Mouse (Mus musculus) adrenal gland, postnatal 10 days (tissue): Measurements from ENCODE around the gene N4bp1. TPM values are rescaled to one million over a fixed set of nuclear protein-coding genes. Genes with fewer than 3 reads are reported as not detected.
A peak's percentile ranks its signal among the peaks of the same experiment; 100 is the strongest.

Experiments
- DNase-seq: peaks from one replicate; pipeline ENCODE4 v3.0.0; 2021; ENCODE audit warnings: mixed read lengths
- total RNA-seq, 2 experiments: library from RNA; stranded (reverse); gene quantifications; 2 replicates each; pipeline ENCODE4 v1.2.3; 2021

The N4bp1 gene
- total RNA-seq, 2 experiments from 2014 or later, result 24.2 to 30.1 TPM

DNA sequence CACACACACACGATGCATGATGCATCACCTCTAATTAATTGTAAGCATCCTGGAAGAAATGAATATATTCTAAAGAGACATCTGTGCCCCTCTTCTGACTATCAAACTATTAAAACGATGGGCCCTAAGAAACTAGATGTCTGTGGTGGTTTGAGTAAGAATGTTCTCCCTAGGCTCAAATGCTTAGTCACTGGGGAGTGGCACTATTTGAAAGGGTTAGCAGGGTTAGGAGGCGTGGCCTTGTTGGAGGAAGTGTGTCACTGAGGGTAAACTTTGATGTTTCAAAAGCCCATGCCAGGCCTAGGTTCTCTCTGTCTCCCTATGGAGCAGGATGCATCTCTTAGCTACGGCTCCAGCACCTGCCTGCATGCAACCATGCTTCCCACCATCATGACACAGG lies 10.3 kb upstream of the N4bp1 start:
- DNase-seq, result no peak

DNA sequence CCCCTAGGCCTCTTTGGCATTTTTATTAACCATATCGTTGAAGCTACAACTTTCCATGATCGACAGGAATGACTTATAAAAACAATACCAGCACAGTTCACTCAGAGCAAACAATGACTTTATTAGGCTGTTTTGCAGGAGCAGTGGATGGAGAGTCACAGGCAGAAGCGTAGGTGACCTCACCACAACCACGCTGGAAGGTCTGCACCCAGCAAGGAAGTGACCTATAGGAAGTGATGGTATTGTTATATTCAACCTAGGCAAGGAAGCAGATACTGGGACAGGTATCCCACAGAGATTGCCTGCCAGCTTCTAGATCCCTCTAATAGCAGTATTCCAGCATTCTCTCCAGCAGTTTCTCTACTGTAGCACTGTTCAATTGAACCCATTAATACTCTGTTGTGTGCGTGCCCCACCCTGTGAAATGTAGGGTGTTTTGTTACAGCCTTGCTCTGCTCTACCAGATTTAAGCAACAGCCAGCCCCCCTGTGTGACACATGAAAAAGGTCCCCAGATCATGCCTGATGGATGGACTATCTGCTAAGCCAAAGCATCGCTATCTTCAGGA lies 9.2 kb upstream of the N4bp1 start:
- DNase-seq, result no peak

DNA sequence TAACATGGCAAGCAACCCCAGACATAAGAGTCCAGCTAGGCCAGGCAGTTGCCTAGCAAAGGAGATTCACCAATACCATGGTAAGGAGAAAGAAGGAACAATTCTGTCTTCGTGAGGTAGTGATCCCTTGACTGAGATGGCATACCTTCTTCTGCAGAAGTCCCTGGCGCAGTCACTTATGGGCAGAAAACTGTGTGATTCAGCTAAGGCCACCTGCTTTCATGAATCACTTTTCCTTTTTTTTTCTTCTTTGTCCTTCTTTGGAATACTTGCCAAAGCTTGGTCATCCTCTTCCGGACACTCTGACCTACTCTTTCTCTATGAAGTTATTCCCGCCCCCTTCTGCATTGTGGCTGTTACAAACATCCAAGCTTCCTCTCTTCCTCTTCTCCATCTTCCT lies 8.5 kb upstream of the N4bp1 start:
- no peak for DNase-seq

DNA sequence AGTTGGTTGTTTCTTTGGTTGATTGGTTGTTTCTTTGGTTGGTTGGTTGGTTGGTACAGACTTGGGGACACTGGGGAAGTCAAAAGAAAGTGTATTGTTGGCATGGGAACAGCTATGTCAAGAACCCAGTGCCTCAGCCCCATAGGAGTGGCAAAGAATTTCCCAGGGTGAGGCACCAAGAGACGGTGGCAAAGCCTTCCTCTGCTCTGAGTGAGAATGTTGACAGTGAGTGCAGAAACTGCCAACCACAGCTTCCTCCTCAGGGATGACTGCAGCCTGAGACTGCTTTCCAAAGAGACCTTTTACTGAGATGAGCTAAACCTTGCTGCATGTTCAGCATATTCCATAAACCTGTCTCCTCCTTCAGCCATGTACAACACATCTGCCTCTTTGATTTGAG lies 6.5 kb upstream of the N4bp1 start:
- no peak for DNase-seq

DNA sequence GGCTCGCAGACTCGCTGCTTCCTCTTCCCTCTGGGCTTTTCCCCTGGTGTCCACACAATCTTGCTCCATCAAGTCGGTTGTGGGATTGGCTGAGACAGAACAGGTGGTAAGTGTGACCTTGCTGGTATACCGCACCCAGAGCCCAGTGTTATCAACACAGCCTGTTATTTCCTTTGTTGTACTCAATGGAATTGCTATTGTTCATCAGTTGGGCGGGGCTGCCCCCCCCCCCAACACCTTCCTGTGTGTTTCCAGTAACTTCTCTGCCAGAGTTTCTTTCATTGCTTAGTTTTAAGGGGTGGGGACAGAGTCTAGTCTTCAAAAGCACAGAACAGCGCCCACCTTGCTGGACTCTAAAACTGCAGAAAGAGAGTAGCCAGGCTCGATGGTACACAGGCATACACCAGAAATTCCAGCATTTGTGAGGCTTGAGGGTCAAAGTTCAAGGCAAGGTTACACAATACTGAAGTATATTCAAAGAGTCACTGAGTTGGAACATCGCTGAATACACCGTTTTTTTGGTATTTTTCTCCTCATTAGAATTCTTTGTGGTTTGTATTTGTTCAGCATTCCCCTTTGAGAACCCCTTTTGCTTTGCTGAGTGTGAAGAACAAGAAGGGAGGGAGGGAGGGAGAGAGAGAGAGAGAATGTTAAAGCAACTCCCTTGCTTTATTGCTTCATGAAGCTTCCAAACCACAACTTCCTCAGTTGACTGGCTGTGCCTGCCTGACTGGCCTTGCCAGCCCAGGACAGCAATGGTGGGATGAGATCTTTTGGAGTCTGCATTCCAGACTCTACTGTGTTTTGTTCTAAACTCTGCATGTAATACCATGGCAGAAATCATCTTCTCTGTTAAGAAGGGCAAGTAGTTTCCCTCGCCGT lies 3.2 kb upstream of the N4bp1 start:
- peak; percentile 28 for DNase-seq

DNA sequence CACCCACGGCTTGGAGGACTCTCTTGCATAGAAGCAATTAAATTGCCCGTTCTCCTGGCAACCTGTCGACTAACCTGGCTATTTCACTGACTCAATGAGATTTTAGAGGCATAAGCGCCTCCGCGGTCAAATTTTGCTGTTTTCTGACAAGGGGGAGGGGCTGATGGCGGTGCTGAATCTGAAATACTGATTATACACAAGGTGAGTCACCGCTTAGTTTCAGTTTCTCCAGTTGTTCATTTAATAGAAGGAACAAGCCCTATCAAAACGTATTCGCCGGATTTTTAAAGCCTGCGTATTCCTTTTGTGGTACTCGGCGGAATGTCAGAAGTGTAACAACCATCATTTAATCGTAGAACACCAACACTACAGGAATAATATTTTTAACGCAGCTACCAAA lies 991 bp downstream of the N4bp1 start:
- DNase-seq, result peak; percentile 42

DNA sequence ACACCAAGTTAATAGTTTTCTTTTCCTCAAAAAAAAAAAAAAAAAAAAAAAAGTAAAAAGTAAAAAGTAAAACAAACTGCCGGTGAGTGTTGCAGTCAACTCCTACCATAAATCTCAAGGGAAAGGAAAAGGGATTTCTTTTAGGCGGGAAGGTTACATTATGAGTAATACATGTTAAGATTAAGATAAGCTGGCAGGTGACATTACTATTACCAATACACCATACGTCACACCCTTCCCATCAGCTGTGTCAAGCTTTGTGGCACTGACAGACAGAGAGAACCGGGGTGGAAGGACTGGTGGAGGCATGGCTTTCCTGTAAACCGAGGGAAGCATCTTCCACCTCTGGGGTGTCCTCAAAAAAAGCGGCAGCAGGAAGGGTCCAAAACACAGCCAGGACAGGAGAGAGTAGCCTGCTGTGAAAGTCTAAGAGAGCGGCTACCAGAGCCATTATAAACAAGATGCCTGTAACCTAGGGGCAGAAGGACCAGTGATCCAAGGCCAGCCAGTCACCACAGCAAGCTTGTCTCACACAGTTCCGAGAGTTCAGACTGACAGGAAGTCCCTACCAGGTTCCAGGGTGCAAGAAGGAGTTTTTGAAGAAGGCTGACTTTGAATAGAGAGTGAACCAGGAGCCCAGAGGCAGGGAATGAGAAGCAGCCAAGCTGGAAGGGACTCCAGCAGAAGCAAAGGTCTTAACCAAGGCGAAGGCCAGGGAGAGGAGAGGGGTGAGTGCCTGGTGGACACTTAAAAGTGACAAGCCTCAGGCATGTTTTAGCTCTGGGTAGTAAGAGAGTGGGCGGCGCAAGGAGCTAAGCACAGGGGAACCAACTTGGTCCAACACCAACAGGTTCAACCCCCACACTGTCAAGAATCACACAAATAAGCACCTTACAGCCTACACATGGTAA lies 2.2 kb downstream of the N4bp1 start:
- DNase-seq, result no peak

DNA sequence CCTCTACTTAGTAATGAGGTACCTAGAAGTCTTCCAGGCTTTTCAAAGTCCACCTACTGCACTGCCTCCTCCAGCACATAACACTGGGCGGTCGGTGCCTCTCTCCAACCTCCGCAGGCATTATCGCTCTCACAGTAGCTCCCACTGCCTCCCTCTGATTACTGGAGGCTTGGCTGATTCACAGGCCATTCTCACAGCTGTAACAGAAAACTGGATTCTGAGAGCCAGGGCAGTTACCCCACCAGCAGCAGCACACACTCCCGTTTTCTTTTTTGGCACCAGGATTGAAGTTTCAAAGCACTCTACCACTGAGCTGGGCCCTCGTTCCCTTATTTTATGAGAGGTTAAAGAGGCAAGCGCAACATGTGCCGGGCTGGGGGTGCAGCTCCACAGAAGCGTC lies 3.1 kb downstream of the N4bp1 start:
- peak; percentile 37 for DNase-seq

DNA sequence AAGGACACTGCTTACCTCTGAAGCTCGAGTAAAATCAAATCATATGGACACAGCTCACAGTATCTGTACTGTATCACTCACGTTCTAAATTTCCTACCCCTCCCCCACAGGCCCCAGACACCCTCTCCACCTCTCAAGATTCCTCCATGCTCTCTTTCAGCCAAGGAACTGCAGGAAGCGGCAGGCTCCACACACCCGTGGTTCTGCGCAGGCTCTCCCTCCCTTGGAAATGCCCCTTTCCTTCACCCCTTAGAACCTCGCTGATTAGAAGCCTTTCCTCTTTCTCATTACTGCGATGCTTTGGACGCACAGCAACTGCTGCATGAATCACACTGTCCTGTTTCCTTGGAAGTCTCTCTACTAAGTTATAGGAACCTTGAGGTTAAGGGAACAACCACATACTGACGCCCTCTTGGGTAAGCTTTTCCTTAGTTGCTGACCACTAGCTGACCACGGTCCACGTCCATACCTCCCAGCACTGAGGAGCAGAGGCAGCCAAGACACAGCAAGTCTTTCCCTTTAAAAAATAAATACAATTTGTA lies 3.9 kb downstream of the N4bp1 start:
- peak; percentile 34 for DNase-seq

DNA sequence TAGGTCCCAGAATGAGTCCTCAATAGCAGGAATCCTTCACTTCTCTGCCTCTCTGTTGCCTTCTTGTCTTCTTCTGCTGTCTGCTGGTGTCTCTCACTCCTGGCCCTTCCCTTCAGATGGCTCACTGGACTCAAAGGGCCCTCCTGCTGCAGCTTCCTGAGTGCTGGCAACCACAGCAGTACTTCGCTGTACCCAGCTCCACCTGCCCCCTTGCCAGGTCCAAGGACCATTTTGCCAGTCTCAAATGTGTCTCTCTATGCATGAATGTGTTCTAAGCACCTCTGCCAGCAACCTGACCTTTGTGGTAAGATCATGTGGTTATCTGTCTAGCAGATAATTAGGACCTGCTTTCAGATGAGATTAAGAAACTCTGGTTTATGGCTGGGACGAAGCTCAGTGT lies 8.2 kb downstream of the N4bp1 start:
- no peak for DNase-seq

DNA sequence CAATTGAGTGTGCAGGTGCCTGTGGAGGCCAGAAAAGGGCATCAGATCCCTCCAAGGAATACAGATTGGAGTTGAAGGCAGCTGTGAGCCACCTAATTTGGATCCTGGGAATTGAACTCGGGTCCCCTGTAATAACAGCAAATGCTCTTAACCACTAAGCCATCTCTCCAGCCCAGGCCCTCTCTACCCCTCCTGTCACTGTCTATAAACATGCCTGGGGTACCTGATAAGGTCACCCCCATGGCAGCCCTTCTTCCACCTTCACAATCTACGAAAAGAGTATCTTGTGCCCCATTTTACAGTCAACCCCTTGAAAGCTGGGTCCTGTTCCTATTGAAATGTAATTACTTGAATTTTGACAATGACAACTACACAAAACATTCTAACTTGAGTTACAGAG lies 11.0 kb downstream of the N4bp1 start:
- DNase-seq, result no peak

DNA sequence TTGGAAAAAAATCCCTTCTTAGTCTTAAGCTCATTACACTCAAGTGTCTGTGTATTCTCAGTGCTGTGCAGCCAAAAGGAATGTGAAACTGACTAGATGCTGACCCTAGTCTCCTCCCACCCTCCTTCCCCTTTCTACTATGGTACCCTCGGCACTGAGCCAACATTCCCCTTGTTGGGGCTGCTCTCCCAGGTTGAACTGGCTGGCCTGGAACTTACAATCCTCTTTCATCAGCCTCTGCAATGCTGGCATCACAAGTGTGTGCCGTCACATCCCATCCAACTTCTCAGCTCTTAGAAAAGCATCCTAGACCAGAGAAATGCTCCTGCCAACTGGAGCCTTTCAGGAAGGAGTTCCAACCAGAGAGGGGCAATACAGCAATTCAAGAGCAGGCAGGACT lies 11.9 kb downstream of the N4bp1 start:
- no peak for DNase-seq

DNA sequence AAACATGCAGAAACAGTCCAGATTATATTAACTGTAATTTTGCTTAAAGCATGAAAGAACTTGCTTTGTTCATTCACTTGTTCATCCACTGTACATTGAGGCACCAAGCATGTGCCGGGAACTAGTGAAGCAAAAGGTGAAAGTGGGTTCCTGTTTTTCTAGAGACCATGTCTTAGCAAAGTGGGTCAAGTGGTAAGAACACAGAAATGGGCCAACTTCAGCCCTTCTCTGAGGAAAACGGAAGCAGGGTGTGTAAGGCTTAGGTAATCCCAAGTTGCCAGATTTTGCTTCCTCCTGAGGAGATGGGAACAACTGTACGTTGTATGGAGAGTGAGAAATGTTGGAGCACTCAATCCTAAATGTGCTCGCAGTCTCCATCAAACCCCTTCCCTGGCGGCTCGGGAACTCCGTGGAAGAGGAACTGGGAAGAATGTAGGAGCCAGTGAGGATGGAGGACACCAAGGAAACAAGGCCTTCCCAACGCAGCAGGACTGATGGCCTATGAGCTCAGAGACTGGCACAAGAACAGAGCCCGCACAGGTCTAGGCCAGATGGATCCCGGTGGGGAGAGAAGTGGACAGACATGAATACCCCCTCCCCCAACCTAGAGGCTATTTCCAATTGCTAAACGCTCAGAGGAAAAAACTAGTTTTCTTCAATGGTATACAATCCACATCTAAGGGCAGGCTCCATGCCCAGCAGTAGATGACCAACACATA lies 12.8 kb downstream of the N4bp1 start:
- DNase-seq, result no peak

DNA sequence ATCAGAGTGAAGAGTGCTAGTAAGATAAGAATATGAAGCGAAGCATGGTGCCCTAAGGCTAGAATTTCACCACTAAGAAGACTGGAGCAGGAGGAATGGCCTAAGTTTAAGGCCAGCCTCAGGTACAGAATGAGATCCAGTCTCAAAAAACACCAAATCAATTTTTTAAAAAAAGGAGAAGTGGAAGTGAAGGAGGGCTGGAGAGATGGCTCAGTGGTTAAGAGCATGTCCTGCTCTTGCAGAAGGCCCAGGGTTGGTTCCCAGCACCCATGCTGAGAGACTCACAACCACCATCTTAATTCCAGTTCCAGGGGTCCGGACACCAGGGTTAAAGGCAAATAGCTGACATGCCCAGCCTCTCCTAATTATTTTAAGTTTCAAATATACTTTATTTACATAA lies 13.6 kb downstream of the N4bp1 start:
- no peak for DNase-seq

DNA sequence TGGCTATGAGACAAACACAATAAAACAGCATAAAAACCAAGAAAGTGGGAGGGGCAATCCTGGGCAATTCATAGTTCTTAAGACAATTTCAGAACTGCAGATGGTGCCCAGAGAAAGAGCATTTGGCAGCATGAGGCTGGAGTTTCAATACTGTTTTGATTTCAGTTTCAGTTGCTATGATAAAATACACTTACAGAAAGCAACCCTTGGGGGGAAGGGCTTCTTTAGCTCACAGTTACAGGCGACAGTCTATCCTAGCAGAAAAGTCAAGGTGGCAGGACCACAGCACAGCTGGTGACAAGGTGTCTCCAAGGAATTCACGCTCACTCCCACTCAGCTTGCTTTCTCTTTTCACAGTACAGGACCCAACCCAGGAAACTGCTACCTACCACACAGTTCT lies 14.3 kb downstream of the N4bp1 start:
- no peak for DNase-seq

DNA sequence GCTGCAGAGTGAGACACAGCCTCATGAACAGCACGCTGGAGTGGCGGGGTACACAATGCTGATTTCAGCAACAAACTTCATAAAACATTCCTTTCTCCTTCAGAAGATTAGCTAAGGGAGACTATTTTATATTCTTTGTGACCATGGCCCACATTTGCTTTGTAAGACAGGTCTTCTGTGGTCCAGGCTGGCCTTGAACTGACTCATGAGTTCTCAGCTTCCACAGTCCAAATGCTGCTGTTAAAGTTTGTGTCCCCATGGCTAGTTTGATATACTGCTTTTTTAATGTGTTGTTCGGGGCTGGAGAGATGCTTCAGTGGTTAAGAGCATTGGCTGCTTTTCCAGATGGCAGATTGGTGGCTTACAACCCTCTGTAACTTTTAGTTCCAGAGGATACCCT lies 17.0 kb downstream of the N4bp1 start:
- DNase-seq, result no peak

DNA sequence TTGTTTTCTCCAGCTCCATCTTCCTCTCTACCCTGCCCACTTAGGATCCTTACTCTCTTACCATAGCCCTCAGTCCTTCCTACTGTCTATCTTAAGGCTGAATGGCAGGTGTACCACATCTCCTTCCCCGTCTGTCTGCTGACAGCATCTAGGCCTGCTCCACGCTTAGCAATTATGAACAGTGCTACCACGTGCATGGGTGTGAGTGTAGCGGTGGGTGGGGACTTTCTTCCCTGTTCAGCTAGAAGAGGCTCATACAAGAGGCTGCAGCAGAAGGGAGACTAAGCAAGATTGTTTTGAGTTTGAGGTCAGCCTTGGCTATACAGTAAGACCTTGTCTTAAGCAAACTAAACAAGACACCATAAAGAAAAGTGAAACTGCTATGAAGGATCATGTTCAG lies 20.3 kb downstream of the N4bp1 start:
- no peak for DNase-seq

DNA sequence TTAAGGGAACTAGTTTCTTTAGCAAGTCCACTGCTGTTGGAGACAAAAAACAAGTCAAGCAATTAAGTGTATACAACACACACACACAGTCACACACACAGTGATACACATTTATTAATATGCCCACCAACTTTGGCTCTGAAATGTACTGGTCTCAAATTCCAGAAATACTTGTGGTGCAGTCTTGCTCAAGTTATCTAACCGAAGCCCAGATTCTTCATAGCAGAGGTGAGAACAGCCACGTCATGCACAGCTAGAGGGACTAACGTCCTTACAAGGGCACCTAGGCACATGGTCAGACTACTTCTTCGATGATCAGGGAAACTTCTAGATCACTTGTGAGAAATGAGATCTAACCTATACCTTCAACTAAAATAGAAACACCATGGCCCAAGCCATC lies 22.2 kb downstream of the N4bp1 start:
- DNase-seq, result no peak

DNA sequence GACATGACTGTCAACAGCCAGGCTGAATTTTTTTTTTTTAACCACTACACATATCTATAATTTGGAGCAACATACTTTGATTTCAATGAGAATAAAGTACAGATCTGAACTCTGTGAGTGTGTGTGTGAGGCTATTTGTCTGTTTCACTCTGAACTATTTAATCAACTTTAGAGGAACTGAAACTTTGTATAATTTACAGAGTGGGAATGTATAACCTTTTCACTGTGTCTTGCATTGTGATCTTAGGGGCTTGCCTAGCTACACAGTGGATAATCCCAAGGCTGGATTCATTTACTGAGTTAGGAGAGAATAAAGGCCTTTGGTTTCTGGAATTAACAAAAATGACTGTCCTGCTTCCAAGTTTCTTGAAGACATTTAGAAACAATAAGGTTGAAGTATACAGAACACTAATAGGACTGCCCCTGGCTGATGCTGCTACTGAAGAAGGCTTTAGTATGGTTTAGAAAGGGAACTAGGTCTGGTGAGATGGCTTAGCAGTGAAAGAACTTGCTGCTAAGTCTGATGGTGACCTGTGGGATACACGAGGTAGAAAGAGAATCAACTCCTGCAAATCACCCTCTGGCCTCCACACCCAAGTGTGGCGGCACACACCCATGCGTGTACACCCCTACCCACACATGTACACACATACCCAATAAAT lies 22.8 kb downstream of the N4bp1 start:
- DNase-seq, result no peak

DNA sequence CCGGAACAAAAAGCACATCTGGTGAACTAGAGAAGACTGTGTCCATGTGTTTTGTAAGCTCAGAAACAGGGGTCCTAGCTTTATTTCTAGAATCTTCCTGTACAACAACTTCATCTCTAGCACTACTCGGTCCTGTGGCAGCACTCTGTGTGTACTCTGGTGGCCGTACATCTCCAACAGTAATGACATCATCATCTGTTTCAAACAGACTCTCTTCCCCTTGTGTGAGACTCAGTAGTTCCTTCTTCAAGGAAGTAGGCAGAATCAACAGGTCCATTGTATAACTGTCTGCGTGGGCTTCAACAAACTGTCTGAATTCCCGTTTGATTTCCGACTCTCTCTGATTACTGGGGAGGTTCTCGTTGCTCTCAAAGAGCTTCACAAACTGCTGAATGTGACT lies 23.5 kb downstream of the N4bp1 start:
- no peak for DNase-seq

DNA sequence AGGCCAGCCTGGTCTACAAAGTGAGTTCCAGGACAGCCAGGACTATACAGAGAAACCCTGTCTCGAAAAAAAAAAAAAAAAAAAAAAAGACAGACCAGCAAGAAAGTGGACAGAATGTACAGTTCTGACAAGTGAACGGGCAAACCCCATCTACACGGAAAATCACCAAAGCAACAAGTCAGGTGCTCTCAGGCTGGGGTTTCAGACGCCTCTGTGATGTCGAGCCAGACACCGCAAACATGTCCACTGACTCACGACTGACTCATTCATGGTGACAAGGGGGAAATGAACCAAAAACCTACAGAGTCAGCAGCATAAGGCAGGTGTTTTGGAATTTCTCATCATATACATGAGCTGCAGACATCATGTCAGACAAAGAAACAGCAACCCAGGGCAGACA lies 28.8 kb downstream of the N4bp1 start:
- no peak for DNase-seq

DNA sequence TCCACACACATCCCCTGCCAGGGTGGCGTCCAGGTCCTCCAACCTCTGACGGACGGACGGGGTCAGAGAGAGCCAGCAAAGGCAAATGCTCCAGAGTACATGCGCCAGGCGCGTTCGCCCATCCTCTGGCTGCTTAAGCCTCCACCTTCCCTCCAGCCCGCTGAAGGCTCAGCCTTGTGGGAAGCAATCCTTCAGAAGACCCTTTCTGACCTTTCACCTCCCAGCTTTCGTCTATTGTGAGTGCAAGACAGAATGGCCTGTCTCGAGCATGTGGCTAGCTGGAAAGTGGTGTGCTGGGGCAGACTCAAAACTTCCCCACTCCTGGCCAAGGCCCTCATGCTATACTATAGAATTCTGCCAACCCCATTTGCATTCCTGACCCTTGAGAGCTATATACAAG lies 30.4 kb downstream of the N4bp1 start:
- DNase-seq, result no peak
